Mouse (Mus musculus) liver, adult (tissue): Measurements from ENCODE around the gene Rpl23.

Experiments
- GATA4 ChIP-seq: IDR thresholded peaks from 2 replicates; pipeline ENCODE4 v1.6.1; 2014; ENCODE audit warnings: mild to moderate bottlenecking, low read length; ENCODE audit not compliant: insufficient replicate concordance

The Rpl23 gene

GRCm38 (mm10) chr11:97758125-97758524 is 24.1 kb downstream of the Rpl23 start:
- no peak for TF ChIP-seq GATA4

DNA sequence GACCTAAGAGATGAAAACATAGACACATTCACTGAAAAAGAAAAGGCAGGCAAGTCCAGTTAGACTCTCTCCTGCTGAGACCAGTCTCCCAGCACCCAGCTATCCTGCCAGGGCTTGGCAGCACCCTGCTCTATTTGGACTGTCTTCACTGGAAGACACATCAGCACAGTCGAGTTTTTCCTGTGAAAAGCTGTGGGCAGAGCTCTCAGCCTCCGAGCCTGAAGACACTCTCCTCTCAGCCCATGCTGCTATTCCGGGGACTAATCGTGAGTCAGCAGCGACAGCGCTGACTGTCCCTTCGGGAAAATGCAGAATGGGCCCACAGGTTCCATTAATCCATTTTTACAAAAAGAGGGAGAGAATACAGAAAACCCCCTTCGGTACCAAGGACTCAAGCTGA is 29.0 kb downstream of the Rpl23 start:
- TF ChIP-seq GATA4, result no peak

DNA sequence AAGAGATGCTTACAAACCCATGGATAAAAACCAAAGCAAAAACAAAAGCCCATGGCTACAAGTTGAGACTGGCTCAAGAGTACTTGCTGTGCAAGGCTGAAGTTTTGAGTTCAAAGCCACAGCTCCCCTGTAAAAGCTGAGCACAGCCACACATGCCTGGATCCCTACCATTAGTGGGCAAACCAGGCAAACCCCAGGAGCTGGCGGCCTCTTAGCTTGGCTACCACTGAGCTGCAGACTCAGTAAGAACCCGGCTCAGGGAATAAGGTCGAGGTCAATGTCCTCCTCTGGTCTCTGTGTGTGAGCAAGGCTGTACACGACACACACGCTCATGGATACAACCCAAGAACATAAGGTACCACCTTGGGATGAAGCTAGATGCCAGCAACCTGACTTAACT is 33.7 kb downstream of the Rpl23 start:
- no peak for TF ChIP-seq GATA4

DNA sequence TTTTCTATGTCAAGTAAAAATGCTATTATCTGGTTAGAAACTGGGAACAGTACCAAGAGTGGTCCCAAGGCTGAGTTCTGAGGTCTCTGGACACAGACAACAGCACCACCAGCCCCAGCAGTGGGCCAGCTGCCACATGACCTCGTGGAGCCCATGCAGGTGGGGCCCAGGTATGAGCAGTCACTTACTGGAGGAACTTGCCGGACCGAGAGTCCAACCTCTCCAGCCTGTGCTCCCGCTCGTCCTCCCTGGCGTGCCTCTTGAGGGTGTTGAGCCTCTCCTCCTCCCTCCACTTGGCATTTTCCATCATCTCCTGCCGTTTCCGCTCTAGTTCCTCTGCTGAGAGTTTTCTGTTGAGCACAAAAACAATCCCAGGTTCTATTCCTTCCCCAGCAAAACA is 34.5 kb downstream of the Rpl23 start:
- no peak for TF ChIP-seq GATA4

GRCm38 (mm10) chr11:97745331-97745721 is 36.9 kb downstream of the Rpl23 start:
- no peak for TF ChIP-seq GATA4

DNA sequence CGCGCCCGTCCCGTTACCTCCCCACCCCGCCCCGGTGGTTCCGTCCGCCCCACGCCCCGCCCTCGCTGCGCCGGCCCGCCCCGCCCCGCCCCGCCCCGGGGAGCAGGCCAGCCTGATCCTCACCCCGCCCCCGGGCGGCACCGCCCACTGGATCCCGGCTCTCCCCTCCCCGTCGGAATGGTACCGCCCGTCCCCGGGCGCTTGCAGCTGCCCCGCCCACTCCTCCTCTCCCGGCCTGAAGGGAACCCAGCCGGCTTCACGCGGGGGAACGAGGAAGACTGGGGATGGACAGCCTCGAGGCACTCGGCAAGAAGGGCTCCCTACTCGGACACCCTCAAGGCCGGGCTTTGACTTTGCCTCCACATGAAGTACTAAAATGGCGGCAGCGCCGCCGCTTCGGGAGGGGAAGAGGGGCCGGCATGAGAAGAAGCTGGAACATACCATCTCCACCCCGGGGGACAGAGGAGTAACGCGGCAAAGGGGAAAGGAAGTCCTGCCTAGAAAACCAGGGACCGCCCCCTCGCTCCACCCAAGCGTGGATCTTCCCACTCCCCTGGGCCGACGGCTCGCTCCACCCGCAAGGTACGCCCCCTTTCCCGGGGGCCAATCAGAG is 37.4 kb downstream of the Rpl23 start:
- TF ChIP-seq GATA4, result peak; percentile 21; the same call in 1 of the 2 replicates

DNA sequence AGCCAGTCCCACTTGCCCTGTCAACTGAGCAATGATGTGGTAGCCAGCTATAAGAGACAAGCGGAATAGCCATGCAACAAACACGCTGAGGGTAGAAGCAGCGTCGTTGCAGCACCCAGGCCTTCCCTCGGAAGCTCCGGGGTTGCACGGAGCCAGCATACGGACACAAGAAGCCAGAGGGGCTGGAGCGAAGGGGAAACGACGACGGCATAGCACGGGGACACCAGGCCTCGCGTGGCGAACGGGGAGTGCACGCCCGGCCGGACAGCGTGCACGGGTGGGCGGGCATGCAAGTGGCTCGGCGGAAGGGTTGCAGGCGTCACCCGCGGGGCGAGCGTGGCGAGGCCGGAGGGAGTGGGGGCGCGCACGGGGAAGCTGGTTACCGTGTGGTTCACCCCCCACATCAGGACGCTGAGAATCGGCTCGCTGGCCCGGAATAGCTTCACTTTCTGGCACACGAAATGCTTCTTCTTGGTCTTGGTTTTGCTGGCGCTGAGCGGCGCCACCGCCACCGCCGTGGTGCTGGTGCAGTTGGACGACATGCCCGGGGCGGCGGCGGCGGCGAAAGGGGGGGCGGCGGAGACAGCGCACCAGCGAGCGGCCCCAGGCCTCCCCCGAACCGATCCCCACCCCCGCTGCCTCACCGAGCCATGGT is 38.0 kb downstream of the Rpl23 start, which contains the start of gene Pip4k2b:
Pip4k2b (minus strand) TSS at position 642 of the 655 bp plus-strand sequence.
- TF ChIP-seq GATA4, result no peak

DNA sequence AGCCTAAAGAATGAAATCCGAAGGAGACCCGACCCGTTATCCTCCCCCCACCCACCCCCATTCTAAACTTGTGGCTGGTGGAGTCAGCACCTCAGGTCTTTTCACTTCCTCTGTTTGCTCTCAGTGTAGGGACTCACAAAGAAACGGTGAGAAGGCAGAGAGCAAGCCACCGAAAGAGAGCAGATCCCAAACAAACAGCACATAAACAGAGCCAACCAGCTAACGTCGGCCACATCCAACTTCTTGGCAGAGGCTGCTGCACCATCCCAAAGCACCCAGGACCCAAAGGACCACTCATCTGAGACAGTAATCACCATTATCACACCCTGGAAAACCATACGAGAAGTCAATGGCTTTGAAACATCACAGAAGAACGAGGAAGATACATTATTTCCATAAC is 38.8 kb downstream of the Rpl23 start:
- TF ChIP-seq GATA4, result no peak

GRCm38 (mm10) chr11:97742591-97742990 is 39.6 kb downstream of the Rpl23 start:
- TF ChIP-seq GATA4, result no peak

- TF ChIP-seq GATA4, result no peak
These were observed 40.1 kb downstream of the Rpl23 start for GRCm38 (mm10) chr11:97742157-97742556.

- no peak for TF ChIP-seq GATA4
These were observed 42.0 kb downstream of the Rpl23 start for GRCm38 (mm10) chr11:97740190-97740589.

DNA sequence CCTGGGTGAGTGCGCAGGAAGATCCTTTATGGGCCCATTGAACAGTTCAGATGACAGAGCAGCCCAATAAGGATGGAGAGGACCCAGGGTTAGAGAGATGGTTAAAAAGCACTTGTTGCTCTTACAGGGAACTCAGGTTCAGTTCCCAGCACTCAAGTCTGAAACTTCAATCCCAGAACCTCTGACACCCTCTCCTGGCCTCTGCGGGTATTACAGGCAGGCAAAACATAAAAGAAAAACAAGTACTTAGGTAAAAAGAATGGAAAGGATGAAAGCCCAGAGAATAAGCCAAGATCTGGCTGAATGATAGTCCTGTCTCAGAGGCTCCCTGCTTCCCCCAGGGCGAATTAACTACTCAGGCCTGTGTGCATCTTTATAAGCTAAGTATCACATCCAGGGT is 43.1 kb downstream of the Rpl23 start:
- TF ChIP-seq GATA4, result no peak

DNA sequence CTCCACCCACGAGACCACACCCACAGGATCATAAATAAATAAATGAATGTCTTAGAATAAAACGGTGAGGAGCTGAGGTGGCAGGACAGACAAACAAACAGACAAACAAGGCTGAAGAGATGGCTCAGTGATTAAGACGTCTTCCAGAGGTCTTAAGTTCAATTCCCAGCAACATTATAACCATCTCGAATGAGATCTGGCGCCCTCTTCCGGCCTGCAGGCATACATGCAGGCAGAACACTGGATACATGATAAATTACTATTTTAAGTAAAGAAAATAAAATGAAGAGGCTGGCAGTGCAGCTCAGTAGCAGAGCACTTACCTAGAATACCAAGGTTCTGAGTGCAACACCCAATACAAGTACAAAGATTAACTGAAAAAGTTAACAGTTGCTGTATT is 43.5 kb downstream of the Rpl23 start:
- TF ChIP-seq GATA4, result no peak

DNA sequence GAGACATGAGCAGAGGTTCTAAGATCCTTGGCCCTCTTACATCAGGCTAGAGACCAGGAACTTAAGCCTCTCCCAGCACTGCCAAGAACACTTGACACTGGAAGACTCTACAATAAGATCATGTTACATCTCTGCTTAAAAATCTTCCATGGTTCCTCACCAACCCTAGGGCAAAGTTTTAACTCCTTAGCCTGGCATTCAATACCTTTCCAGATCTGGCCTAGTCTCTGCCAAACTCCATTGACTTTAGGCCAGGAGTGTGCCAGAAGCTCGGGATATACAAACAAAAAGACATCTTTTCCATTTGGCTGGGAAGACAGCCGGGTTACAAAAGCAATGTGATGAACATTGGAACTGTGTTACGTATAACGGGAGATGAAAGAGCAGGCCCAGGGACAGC is 44.6 kb downstream of the Rpl23 start:
- TF ChIP-seq GATA4, result no peak

- TF ChIP-seq GATA4, result no peak
These were observed 45.6 kb downstream of the Rpl23 start for GRCm38 (mm10) chr11:97736645-97737044.

GRCm38 (mm10) chr11:97733689-97734088 is 48.5 kb downstream of the Rpl23 start:
- no peak for TF ChIP-seq GATA4

- TF ChIP-seq GATA4, result no peak
These were observed 53.5 kb downstream of the Rpl23 start for GRCm38 (mm10) chr11:97728730-97729129.
